Mouse (Mus musculus): ENCODE measurements at regions not wholly inside any gene's neighbourhood (a gene's known extent, or its start where the extent isn't known, plus 50 kb on each side); places are given as distances from the start of the nearest gene placed in this dataset.

DNA sequence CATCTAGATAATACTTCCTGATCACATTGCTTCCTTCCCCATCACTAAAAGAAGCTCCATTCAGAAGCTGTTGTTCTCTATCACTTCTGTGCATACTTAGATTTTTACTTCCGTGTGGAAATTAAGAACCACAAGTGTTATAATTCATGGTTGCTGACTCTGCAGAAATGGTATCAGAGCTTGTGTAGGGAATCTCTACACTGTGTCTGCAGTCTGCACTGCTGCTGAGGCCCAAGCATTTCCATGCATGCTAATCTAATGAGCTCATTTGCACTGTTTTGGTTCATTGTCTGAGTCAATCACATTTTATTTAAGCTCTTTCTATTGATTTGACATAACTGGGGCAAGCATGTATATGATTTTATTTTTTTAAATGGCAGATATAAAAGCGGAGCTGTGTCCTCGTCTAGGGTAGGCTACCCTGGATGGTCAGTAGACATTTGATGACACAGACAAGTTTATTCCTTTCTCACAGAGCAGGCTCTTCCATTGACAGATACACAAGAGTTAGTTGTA, 435.0 kb downstream of the Olfm4 start:
- Histone ChIP-seq H3K27ac (no peak overlapping the region), H3K9me3 (replicated peaks) (no peaks in the 10 kb centered on the region), H3K27me3 (ENCODE audit: low read depth, poor library complexity, severe bottlenecking) (no peaks in the 10 kb centered on the region), H3K36me3 (no peaks in the 10 kb centered on the region), H3K4me3 (no peak overlapping the region), H3K4me1 (no peaks in the 10 kb centered on the region)
- DNase-seq (ENCODE audit: low spot score) = no peak
- 98% methylated on average over 3 of the region's 3 CpGs for WGBS

DNA sequence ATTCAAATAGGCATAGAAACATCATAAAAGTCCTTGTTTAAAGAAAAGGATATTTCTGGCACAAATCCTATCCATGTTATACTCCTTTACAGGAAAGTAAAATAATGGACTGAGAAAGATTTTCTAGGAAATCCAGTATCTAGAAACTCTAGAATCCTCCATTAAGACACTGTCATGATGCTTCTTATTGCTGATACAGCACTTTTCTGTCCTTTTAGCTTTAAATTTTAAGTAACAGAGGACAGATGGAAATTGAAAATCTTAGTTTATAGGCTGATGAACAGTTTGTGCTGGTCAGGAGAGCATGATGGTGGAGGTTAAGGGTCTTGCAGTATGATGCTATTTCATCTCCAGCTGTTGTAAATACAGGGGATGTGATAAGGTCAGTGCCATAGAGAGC, 459.9 kb downstream of the Olfm4 start:
- H3K4me1 ChIP-seq = no peaks in the 10 kb centered on the region
- H3K4me3 ChIP-seq = no peak overlapping the region
- DNase-seq (ENCODE audit: low spot score) = no peak

DNA sequence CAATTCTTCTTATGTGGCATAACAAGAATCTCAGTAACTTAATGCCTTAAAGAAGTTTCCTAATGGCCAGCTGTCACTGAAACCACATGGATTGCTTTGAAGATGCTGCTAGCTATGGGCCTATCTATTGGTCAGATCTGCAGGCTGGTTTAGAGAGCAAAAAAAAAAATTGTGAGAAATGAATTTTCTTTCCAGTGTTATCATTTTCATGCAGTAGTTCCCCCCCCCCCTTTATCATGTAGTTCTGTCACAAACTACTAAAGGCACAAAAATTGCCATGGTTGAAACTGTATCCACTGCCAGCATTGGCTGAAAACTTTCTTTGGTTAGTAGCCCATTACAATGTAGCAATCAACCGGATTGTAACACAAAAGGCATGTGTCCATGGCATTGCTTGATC, 487.6 kb downstream of the Olfm4 start:
- Histone ChIP-seq H3K4me3 (no peak overlapping the region), H3K36me3 (no peaks in the 10 kb centered on the region), H3K9me3 (replicated peaks) (no peaks in the 10 kb centered on the region), H3K4me1 (no peaks in the 10 kb centered on the region), H3K27ac (no peak overlapping the region), H3K27me3 (ENCODE audit: low read depth, poor library complexity, severe bottlenecking) (no peaks in the 10 kb centered on the region)
- WGBS = 76% methylated on average over 1 of the region's 1 CpGs
- no peak for DNase-seq (ENCODE audit: low spot score)

More for the DNA sequence above, 459.9 kb downstream of the Olfm4 start:
- Histone ChIP-seq H3K9me3 (replicated peaks) (no peaks in the 10 kb centered on the region), H3K27ac (no peak overlapping the region), H3K27me3 (ENCODE audit: low read depth, poor library complexity, severe bottlenecking) (no peaks in the 10 kb centered on the region), H3K36me3 (no peaks in the 10 kb centered on the region)

DNA sequence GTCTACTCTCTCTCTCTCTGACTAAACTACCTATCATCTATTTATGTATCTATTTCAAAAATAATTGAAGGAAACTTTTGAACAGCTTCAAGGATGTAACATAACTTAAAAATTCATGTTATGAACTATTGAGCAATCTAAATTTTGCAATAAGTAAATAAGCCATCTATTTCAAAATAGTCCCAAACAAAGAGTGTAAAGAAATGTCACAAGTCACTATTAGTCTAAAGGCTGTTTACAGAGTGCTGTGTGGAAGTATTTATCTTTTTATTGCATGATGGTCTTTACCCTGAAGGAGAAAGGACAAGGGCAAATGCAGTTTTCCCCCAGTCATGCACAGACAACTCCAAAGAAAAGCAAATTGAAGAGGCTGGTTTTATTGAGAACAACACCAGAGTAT, 496.0 kb downstream of the Olfm4 start:
- DNase-seq (ENCODE audit: low spot score) = no peak
- no peaks in the 10 kb centered on the region for H3K36me3 ChIP-seq
- H3K27me3 ChIP-seq (ENCODE audit: low read depth, poor library complexity, severe bottlenecking) = no peaks in the 10 kb centered on the region
- no peak overlapping the region for H3K4me3 ChIP-seq
- no peak overlapping the region for H3K27ac ChIP-seq
- H3K9me3 ChIP-seq (replicated peaks) = no peaks in the 10 kb centered on the region
- H3K4me1 ChIP-seq = no peaks in the 10 kb centered on the region

DNA sequence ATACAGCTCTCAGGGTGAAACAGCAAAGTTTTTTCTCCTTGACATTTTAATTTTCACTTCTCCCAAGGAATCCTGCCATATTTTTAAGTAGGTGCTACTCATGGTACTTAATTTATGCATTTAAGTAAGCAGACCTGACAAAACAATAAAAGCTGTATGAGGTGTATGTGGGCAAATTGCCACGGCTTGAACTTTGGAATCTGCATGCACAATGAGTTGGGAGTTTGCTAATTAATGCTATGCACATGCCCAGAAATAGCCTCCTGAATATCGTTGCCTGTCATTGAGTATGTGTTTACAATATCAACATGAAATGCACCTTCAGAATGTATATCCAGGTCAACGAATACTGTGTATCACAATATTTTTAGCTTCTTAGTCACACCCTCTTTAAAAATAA, 498.9 kb downstream of the Olfm4 start:
- DNase-seq (ENCODE audit: low spot score) = no peak
- no peak overlapping the region for H3K4me3 ChIP-seq
- no peaks in the 10 kb centered on the region for H3K36me3 ChIP-seq
- no peaks in the 10 kb centered on the region for H3K27me3 ChIP-seq (ENCODE audit: low read depth, poor library complexity, severe bottlenecking)
- WGBS = 87% methylated on average over 3 of the region's 3 CpGs
- H3K9me3 ChIP-seq (replicated peaks) = no peaks in the 10 kb centered on the region
- H3K27ac ChIP-seq = no peak overlapping the region
- no peaks in the 10 kb centered on the region for H3K4me1 ChIP-seq

DNA sequence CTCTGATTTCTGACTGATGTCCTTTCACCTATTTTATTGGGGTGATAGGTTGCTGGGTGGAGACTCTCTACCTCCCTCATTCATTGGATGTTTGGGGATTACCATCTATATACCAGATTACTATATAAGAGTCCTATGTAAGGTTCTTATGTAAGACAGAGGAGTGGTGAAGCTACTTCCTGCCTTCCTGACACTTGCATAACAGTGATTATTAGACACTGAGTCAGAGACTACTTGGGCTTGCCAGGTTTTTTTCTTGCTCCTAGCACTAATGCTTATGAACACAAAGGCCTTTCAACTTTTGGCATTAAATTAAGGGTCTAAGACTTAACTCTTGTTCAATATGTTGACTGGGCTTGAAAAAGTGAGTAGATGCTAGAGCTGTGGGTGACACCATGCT, 500.4 kb downstream of the Olfm4 start:
- Histone ChIP-seq H3K9me3 (replicated peaks) (no peaks in the 10 kb centered on the region), H3K36me3 (no peaks in the 10 kb centered on the region), H3K27ac (no peak overlapping the region), H3K4me3 (no peak overlapping the region), H3K27me3 (ENCODE audit: low read depth, poor library complexity, severe bottlenecking) (no peaks in the 10 kb centered on the region), H3K4me1 (no peaks in the 10 kb centered on the region)
- DNase-seq (ENCODE audit: low spot score) = no peak

DNA sequence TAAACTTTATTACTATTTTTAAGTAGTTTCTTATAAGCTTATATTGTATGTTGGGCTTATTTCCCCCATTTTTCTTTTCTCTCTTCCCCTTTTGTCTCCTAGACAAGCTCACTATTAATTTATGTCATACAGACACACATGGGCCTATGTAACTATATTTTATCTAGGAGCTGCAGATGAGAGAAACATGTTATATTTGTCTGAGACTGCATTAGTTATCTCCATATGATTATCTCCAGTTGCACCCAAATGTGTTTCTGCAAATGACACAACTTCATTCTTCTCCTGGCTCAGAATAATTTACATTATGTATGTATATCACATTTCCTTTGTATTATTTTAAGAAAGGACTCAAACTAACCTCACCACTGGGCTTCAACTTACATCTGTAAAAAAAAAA, 501.3 kb downstream of the Olfm4 start:
- no peak overlapping the region for H3K27ac ChIP-seq
- no peaks in the 10 kb centered on the region for H3K27me3 ChIP-seq (ENCODE audit: low read depth, poor library complexity, severe bottlenecking)
- no peak for DNase-seq (ENCODE audit: low spot score)
- no peak overlapping the region for H3K4me3 ChIP-seq
- no peaks in the 10 kb centered on the region for H3K9me3 ChIP-seq (replicated peaks)
- no peaks in the 10 kb centered on the region for H3K36me3 ChIP-seq
- no peaks in the 10 kb centered on the region for H3K4me1 ChIP-seq

DNA sequence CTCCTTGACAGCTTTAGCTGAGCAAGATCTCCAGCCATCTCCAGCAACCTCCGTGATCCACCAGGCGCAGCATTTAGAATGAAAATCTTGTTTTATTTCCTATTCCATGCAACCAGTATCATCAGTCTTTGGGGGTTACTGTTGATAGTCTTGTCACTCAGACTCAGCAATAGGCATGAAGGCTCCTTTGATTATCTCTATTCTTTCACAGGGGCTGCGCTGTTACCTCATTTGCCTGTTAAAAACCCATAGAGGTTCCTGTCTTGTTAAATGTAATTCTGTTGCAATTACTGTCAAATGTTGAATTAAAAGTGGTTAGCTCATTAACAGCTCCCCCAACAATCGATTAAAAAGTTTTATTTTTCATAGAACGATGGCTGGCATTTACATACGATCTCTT, 502.7 kb downstream of the Olfm4 start:
- no peak for DNase-seq (ENCODE audit: low spot score)
- H3K36me3 ChIP-seq = no peaks in the 10 kb centered on the region
- WGBS = 87% methylated on average over 6 of the region's 6 CpGs
- no peaks in the 10 kb centered on the region for H3K27me3 ChIP-seq (ENCODE audit: low read depth, poor library complexity, severe bottlenecking)
- H3K9me3 ChIP-seq (replicated peaks) = no peaks in the 10 kb centered on the region
- H3K27ac ChIP-seq = no peak overlapping the region
- no peak overlapping the region for H3K4me3 ChIP-seq
- H3K4me1 ChIP-seq = no peaks in the 10 kb centered on the region

DNA sequence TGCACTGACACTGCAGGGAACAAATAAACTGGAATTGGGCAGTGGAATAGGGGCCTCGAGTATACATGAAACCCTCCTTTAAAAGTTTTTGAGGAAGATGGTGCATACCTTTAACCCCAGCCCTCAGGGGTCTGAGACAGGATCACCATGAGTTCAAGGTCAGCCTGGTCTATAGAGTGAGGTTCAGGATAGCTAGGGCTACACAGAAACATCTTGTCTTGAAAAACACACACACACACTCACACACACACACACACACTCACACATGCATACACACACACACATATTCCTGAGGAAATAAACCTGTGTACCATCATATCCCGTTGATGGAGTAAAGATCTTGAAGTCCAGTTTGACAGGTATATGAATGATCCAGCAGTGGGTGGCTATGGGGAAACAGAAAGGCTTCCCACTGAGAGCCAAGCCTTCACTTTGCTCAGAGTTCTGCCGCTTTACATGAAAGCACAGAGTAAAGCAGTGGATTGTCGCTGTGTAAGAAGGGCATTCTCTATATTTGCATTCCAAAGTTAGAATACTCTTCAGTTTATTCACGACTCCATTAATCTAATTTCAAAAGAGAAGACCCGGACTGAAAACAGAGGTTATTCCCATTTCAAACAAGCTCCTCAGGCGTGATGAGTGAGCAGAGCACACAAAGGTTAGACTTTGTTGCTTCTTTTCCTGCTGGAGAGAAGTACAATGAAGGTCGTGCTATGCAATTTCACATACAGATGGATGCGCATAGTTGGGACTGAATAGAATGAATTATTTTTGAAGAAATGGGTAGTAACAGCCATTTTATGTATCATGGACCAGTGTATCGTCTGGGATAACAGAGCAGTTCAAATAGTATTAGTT, 508.4 kb downstream of the Olfm4 start:
- WGBS = 88% methylated on average over 10 of the region's 10 CpGs
- no peak for DNase-seq (ENCODE audit: low spot score)

DNA sequence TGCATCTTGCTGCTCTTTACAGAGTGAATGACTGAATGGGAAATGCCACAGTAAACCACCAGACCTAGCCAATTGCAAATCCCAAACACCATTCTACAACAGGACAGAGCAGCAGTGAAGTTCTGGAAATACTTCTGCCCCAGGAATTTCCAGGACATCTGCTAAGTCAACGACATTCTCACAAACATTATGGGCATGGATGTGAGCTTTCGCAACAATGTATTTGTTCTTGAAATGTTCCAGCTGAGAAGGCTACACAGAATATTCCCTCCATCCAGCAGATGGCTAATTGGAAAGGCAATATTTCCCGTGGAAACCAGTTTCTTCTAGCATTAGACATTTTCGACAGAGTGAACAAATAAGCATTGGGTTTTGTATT, 509.0 kb downstream of the Olfm4 start:
- Histone ChIP-seq H3K27ac (no peak overlapping the region), H3K36me3 (no peaks in the 10 kb centered on the region), H3K9me3 (replicated peaks) (no peaks in the 10 kb centered on the region), H3K27me3 (ENCODE audit: low read depth, poor library complexity, severe bottlenecking) (no peaks in the 10 kb centered on the region), H3K4me1 (no peaks in the 10 kb centered on the region), H3K4me3 (no peak overlapping the region)
- no peak for DNase-seq (ENCODE audit: low spot score)
- 91% methylated on average over 4 of the region's 4 CpGs for WGBS

More for the DNA sequence above, 508.4 kb downstream of the Olfm4 start:
- Histone ChIP-seq H3K9me3 (replicated peaks) (no peaks in the 10 kb centered on the region), H3K36me3 (no peaks in the 10 kb centered on the region), H3K4me1 (no peaks in the 10 kb centered on the region), H3K27ac (no peak overlapping the region), H3K27me3 (ENCODE audit: low read depth, poor library complexity, severe bottlenecking) (no peaks in the 10 kb centered on the region), H3K4me3 (no peak overlapping the region)

DNA sequence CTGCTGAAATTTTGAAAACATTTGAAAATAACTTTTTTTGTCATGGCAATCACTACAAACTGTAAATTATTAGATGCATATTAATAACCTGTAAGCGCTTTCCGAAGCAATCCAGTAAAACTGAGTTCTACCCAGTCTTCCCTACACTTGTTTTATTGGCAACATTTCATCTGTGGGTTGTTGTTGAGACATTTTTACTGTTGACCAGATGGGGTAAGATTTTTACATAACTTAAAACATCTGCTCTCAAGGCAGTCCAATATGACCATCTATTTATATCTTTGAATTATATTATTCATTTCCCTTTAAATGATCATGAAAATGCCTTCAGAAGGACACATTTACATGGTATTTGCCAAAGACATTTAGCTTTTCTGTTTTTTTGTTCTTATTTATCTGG, 520.5 kb downstream of the Olfm4 start:
- no peak for DNase-seq (ENCODE audit: low spot score)
- Histone ChIP-seq H3K36me3 (no peaks in the 10 kb centered on the region), H3K4me1 (no peaks in the 10 kb centered on the region), H3K9me3 (replicated peaks) (no peaks in the 10 kb centered on the region), H3K27ac (no peak overlapping the region), H3K27me3 (ENCODE audit: low read depth, poor library complexity, severe bottlenecking) (no peaks in the 10 kb centered on the region), H3K4me3 (no peak overlapping the region)
- WGBS = 94% methylated on average over 2 of the region's 2 CpGs

DNA sequence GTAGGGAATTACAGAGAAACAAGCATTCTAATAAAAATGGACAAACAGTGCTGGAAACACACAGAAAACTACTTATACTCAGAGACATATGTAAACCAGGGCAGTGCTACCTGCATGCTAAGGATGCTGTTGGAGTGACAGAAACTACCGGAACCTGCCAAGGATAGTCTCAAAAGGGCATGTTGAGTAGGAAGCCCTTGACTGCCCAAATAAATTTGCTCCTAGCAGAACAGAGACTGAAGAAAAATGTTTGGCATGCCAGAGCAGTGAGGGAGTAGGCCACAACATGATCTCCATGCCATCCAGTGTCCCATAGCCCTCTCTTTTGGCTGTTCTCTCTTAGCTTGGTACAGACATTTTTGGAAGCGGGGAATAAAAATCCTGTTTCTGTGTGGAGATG, 532.7 kb downstream of the Olfm4 start:
- H3K4me3 ChIP-seq = no peak overlapping the region
- H3K27ac ChIP-seq = no peak overlapping the region
- no peaks in the 10 kb centered on the region for H3K36me3 ChIP-seq
- DNase-seq (ENCODE audit: low spot score) = no peak
- no peaks in the 10 kb centered on the region for H3K4me1 ChIP-seq
- no peaks in the 10 kb centered on the region for H3K27me3 ChIP-seq (ENCODE audit: low read depth, poor library complexity, severe bottlenecking)
- H3K9me3 ChIP-seq (replicated peaks) = no peaks in the 10 kb centered on the region
- WGBS = 90% methylated on average over 2 of the region's 2 CpGs

DNA sequence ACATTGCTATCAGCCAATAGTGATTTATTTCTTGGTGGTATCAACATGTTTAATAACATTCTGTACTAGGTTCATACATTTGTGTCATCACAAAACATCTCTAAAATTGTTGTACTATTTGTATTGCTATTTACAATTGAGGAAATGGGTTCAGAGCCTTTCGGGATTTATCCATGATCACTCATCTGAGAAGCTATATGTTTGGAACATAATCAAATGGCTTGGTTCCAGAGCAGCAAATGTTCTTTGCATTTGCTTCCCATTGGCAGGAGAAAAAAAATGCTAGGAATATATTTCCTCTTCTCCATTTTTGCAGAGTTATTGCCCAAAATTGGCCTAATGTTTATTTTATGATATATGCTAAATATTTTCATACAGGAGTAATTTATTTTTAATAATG, 537.3 kb downstream of the Olfm4 start:
- no peak overlapping the region for H3K4me3 ChIP-seq
- no peaks in the 10 kb centered on the region for H3K36me3 ChIP-seq
- H3K27me3 ChIP-seq (ENCODE audit: low read depth, poor library complexity, severe bottlenecking) = no peaks in the 10 kb centered on the region
- H3K4me1 ChIP-seq = no peaks in the 10 kb centered on the region
- DNase-seq (ENCODE audit: low spot score) = no peak
- no peaks in the 10 kb centered on the region for H3K9me3 ChIP-seq (replicated peaks)
- 79% methylated on average over 1 of the region's 1 CpGs for WGBS
- H3K27ac ChIP-seq = no peak overlapping the region

DNA sequence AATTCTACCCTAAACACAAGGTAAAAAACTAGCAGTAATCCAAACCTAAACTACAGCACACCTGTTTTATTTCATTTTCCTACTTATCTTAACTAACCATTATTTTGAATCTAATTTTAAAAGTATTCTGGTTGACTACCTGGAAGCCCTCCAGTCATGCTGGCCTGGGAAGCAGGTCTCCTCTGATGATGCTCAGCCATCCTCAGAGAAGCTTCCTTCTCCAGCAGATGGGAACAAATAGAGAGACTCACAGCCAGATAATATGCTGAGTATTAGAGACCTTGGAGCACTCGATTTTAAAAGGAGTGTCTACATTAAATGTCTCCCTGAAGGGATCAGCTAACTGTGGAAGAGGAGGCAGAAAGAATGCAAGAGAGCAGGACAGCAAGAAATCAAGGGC, 537.8 kb downstream of the Olfm4 start:
- no peaks in the 10 kb centered on the region for H3K9me3 ChIP-seq (replicated peaks)
- H3K36me3 ChIP-seq = no peaks in the 10 kb centered on the region
- H3K4me1 ChIP-seq = no peaks in the 10 kb centered on the region
- H3K27ac ChIP-seq = no peak overlapping the region
- WGBS = 81% methylated on average over 1 of the region's 1 CpGs
- DNase-seq (ENCODE audit: low spot score) = no peak
- no peak overlapping the region for H3K4me3 ChIP-seq
- no peaks in the 10 kb centered on the region for H3K27me3 ChIP-seq (ENCODE audit: low read depth, poor library complexity, severe bottlenecking)

Data from limb, embryonic 10.5 days (tissue).